Mouse (Mus musculus) CH12.LX (cell line): ENCODE measurements around the gene Rpl24. TPM values are rescaled to one million over a fixed set of nuclear protein-coding genes. Genes with fewer than 3 reads are reported as not detected.
"Not testable (repeated sequence)": the region's sequence is repeated elsewhere in the genome, so short reads cannot be mapped to it uniquely, and the experiment has no call there.

Source experiments
- DNase-seq: peaks from one replicate; pipeline ENCODE4 v3.0.0-alpha.2; 2013; ENCODE audit errors: extremely low read depth
- H3K27ac ChIP-seq: 2 replicates; pipeline ENCODE4 v1.5.1; 2012; ENCODE audit warnings: low read depth, mild to moderate bottlenecking, control low read depth, moderate library complexity; ENCODE audit not compliant: insufficient read depth
- H3K27me3 ChIP-seq: replicated peaks from 2 replicates; pipeline ENCODE3; 2012; ENCODE audit warnings: inconsistent platforms
- H3K36me3 ChIP-seq, 2 experiments: replicated peaks in 1 of 2; 2 replicates each; pipeline versions ENCODE3 to v1.6.1; 2012; ENCODE audit warnings: inconsistent platforms in 1 of 2, low read length in 1 of 2, mild to moderate bottlenecking in 1 of 2, mixed read lengths in 1 of 2, moderate library complexity in 1 of 2; ENCODE audit not compliant: control insufficient read depth in 1 of 2, insufficient read depth in 1 of 2
- H3K4me1 ChIP-seq, 2 experiments: 2 replicates each; pipeline ENCODE4 v1.6.1; 2012; ENCODE audit warnings: inconsistent platforms in 1 of 2, moderate library complexity in 1 of 2; ENCODE audit not compliant: insufficient read depth in 2 of 2, control insufficient read depth in 1 of 2
- H3K4me2 ChIP-seq: 2 replicates; pipeline ENCODE4 v1.6.1; 2012; ENCODE audit warnings: low read depth, mild to moderate bottlenecking, control low read depth; ENCODE audit not compliant: poor library complexity, insufficient read depth, severe bottlenecking
- H3K4me3 ChIP-seq, 3 experiments: fragments of 150-350 bp in 1 of 3; sonication (generic) in 1 of 3; replicated peaks in 1 of 3; 2 replicates each; pipeline versions ENCODE3 to v1.5.1; 2011 to 2012; ENCODE audit warnings: low read depth in 2 of 3, low read length in 2 of 3, mild to moderate bottlenecking in 2 of 3, moderate library complexity in 2 of 3, control low read depth in 1 of 3, improper control_type of control experiment in 1 of 3, inconsistent platforms in 1 of 3, mixed read lengths in 1 of 3; ENCODE audit not compliant: poor library complexity in 1 of 3
- H3K79me2 ChIP-seq: replicated peaks from 2 replicates; pipeline ENCODE4 v1.6.1; 2012; ENCODE audit warnings: mild to moderate bottlenecking, moderate library complexity; ENCODE audit not compliant: control insufficient read depth, poor library complexity, insufficient read depth, severe bottlenecking; ENCODE audit errors: extremely low read depth
- H3K9ac ChIP-seq: 2 replicates; pipeline ENCODE4 v1.6.1; 2012; ENCODE audit warnings: low read depth, mild to moderate bottlenecking, control low read depth, moderate library complexity; ENCODE audit not compliant: insufficient read depth
- H3K9me3 ChIP-seq: replicated peaks from 2 replicates; pipeline ENCODE3; 2012; ENCODE audit warnings: low read length, inconsistent platforms, mixed read lengths
- CTCF ChIP-seq, 2 experiments: IDR thresholded peaks in 1 of 2; conservative IDR thresholded peaks in 1 of 2; 2 replicates each; pipeline ENCODE4 v1.5.1; 2011 to 2012; ENCODE audit warnings: low read depth in 2 of 2, low read length in 2 of 2, improper control_type of control experiment in 1 of 2, inconsistent platforms in 1 of 2, mild to moderate bottlenecking in 1 of 2, moderate library complexity in 1 of 2
- ELF1 ChIP-seq: IDR thresholded peaks from 2 replicates; pipeline ENCODE4 v1.6.1; 2014; ENCODE audit warnings: low read depth, mild to moderate bottlenecking, inconsistent platforms, low read length, improper control_type of control experiment
- GABPA ChIP-seq: IDR thresholded peaks from 2 replicates; pipeline ENCODE4 v1.6.1; 2012; ENCODE audit warnings: low read depth, low read length, improper control_type of control experiment, inconsistent platforms; ENCODE audit not compliant: insufficient replicate concordance
- JUN ChIP-seq: IDR thresholded peaks from 2 replicates; pipeline ENCODE4 v1.6.1; 2011; ENCODE audit warnings: low read depth, mild to moderate bottlenecking, low read length, improper control_type of control experiment, moderate library complexity; ENCODE audit not compliant: insufficient read depth
- JUND ChIP-seq: conservative IDR thresholded peaks from 2 replicates; pipeline ENCODE4 v1.6.1; 2011; ENCODE audit warnings: low read depth, low read length, improper control_type of control experiment
- MXI1 ChIP-seq: IDR thresholded peaks from 2 replicates; pipeline ENCODE4 v1.6.1; 2011; ENCODE audit warnings: mild to moderate bottlenecking, low read depth, low read length, improper control_type of control experiment
- NELFE ChIP-seq: IDR thresholded peaks from 2 replicates; pipeline ENCODE4 v1.6.1; 2011; ENCODE audit warnings: low read depth, low read length, improper control_type of control experiment
- NRF1 ChIP-seq: IDR thresholded peaks from 2 replicates; pipeline ENCODE4 v1.6.1; 2014; ENCODE audit warnings: low read depth, mild to moderate bottlenecking, inconsistent platforms, low read length, improper control_type of control experiment, moderate library complexity
- RAD21 ChIP-seq: IDR thresholded peaks from 2 replicates; pipeline ENCODE4 v1.6.1; 2011; ENCODE audit warnings: low read depth, mild to moderate bottlenecking, low read length, improper control_type of control experiment, moderate library complexity
- RCOR1 ChIP-seq: conservative IDR thresholded peaks from 2 replicates; pipeline ENCODE4 v1.6.1; 2012; ENCODE audit warnings: low read depth, mild to moderate bottlenecking, inconsistent platforms, low read length, improper control_type of control experiment
- TBP ChIP-seq: conservative IDR thresholded peaks from 2 replicates; pipeline ENCODE4 v1.6.1; 2011; ENCODE audit warnings: low read depth, low read length, improper control_type of control experiment
- ZC3H11A ChIP-seq: IDR thresholded peaks from 2 replicates; pipeline ENCODE4 v1.6.1; 2012; ENCODE audit warnings: low read depth, mild to moderate bottlenecking, inconsistent platforms, low read length, improper control_type of control experiment
- ZMIZ1 ChIP-seq: IDR thresholded peaks from 2 replicates; pipeline ENCODE4 v1.6.1; 2012; ENCODE audit warnings: low read depth, mild to moderate bottlenecking, inconsistent platforms, low read length, improper control_type of control experiment
- ZNF384 ChIP-seq: IDR thresholded peaks from 2 replicates; pipeline ENCODE4 v1.6.1; 2012; ENCODE audit warnings: low read depth, low read length, improper control_type of control experiment, inconsistent platforms
- dilution Hi-C: fragments of 300-500 bp; cut with MboI; formaldehyde crosslinking; loops from 2 replicates; pipeline ENCODE4 v1.14.3; 2020; ENCODE audit warnings: low sequenced_read_pairs; ENCODE audit not compliant: extremely low pct_unique_long_range_greater_than_20kb, extremely low pct_ligation_motif_present
- in situ Hi-C: fragments of 300-500 bp; cut with MboI; formaldehyde crosslinking; loops from 3 replicates; pipeline ENCODE4 v1.14.3; 2019; ENCODE audit warnings: low sequenced_read_pairs, low pct_ligation_motif_present, low pct_unique_long_range_greater_than_20kb, mixed read lengths
- polyA plus RNA-seq: library from polyadenylated mRNA; unstranded; fragments of >175 nt; gene quantifications from 2 replicates; pipeline ENCODE4 v1.2.1, GENCODE M21; 2012; ENCODE audit warnings: low read depth; ENCODE audit not compliant: insufficient read length
- total RNA-seq, 2 experiments: library from RNA; depleted of rRNA; stranded (reverse); fragments of 300-350 nt in 1 of 2; fragments of >200 nt in 1 of 2; gene quantifications; 2 replicates each; pipeline ENCODE4 v1.2.3; 2012 to 2014

The Rpl24 gene
- total and polyA plus RNA-seq, 3 experiments: 96.4 to 2,739 (median 2,337) TPM

GRCm38 (mm10) chr16:55940781-55941180 is 25.3 kb upstream of the Rpl24 start:
- no peak overlapping the region for H3K4me3 ChIP-seq
- peaks cover 0 to 4% of the 10 kb centered on the region in 2 experiments; a peak in 2 of 4 replicates for H3K4me1 ChIP-seq
- H3K27ac ChIP-seq: no peak overlapping the region
- H3K36me3 ChIP-seq: no peaks in the 10 kb centered on the region
- DNase-seq: no peak
- in situ Hi-C loops (loop anchor here (25.0 kb wide), 1 partner anchor 772 kb away; the partner anchor contains the start of gene Tfg), dilution Hi-C loops (no loop called here)
- H3K79me2 ChIP-seq: no peaks in the 10 kb centered on the region
- TF ChIP-seq CTCF (conservative IDR thresholded peaks at IDR 0.05 in 1 of 2, IDR thresholded peaks at IDR 0.05 in 1 of 2; ENCODE audit: low read depth in 2 of 2, low read length in 2 of 2) (peak in 1 of 2 experiments; percentile 38; a peak in 1 of 4 replicates), RAD21 (peak; percentile 10), JUN (no peak)
- no peaks in the 10 kb centered on the region for H3K27me3 ChIP-seq
- no peak overlapping the region for H3K9ac ChIP-seq
- no peak overlapping the region for H3K4me2 ChIP-seq
- H3K9me3 ChIP-seq: peaks cover 3% of the 10 kb centered on the region

- dilution Hi-C loops (no loop called here), in situ Hi-C loops (loop anchor here (5.0 to 25.0 kb wide), 2 partner anchors 50 to 765 kb away; partner anchors contain the start of genes Nxpe3 and Tfg)
- no peaks in the 10 kb centered on the region for H3K36me3 ChIP-seq
- H3K4me1 ChIP-seq: peaks cover 5 to 17% of the 10 kb centered on the region in 2 experiments
- TF ChIP-seq MXI1 (no peak), ZC3H11A (no peak), ZMIZ1 (no peak), RCOR1 (no peak), NELFE (no peak), ELF1 (no peak), ZNF384 (no peak), JUND (no peak), GABPA (no peak), CTCF (conservative IDR thresholded peaks at IDR 0.05 in 1 of 2, IDR thresholded peaks at IDR 0.05 in 1 of 2; ENCODE audit: low read depth in 2 of 2, low read length in 2 of 2) (no peak), TBP (no peak), NRF1 (no peak)
- H3K4me2 ChIP-seq: no peak overlapping the region
- H3K9me3 ChIP-seq: no peaks in the 10 kb centered on the region
- no peak overlapping the region for H3K4me3 ChIP-seq
- H3K27ac ChIP-seq: no peak overlapping the region
- H3K79me2 ChIP-seq: no peaks in the 10 kb centered on the region
- no peak overlapping the region for H3K9ac ChIP-seq
- H3K27me3 ChIP-seq: no peaks in the 10 kb centered on the region
- DNase-seq: no peak
Measured at GRCm38 (mm10) chr16:55947266-55947665, 18.8 kb upstream of the Rpl24 start.

GRCm38 (mm10) chr16:55947876-55948410 is 18.1 kb upstream of the Rpl24 start:
- peak overlapping the region; percentile 56; the same call in 1 of the 2 replicates for H3K27ac ChIP-seq
- H3K4me2 ChIP-seq, H3K27me3 ChIP-seq, H3K79me2 ChIP-seq, dilution Hi-C loops, H3K36me3 ChIP-seq, H3K4me3 ChIP-seq, H3K9ac ChIP-seq, DNase-seq, H3K9me3 ChIP-seq: not testable (repeated sequence)
- in situ Hi-C loops: loop anchor here (5.0 to 25.0 kb wide), 2 partner anchors 51 to 764 kb away; partner anchors contain the start of genes Nxpe3 and Tfg
- peaks cover 5 to 17% of the 10 kb centered on the region in 2 experiments for H3K4me1 ChIP-seq
